Mouse (Mus musculus): ENCODE measurements around the gene Fdx1l.

GRCm38 (mm10) chr9:21107607-21108237, 34.3 kb upstream of the Fdx1l start:
- TF ChIP-seq EP300 (optimal IDR thresholded peaks at IDR 0.05) (no peak), CTCF (IDR thresholded peaks at IDR 0.05; ENCODE audit: low read depth) (no peak)
